In the genomic region with DNA sequence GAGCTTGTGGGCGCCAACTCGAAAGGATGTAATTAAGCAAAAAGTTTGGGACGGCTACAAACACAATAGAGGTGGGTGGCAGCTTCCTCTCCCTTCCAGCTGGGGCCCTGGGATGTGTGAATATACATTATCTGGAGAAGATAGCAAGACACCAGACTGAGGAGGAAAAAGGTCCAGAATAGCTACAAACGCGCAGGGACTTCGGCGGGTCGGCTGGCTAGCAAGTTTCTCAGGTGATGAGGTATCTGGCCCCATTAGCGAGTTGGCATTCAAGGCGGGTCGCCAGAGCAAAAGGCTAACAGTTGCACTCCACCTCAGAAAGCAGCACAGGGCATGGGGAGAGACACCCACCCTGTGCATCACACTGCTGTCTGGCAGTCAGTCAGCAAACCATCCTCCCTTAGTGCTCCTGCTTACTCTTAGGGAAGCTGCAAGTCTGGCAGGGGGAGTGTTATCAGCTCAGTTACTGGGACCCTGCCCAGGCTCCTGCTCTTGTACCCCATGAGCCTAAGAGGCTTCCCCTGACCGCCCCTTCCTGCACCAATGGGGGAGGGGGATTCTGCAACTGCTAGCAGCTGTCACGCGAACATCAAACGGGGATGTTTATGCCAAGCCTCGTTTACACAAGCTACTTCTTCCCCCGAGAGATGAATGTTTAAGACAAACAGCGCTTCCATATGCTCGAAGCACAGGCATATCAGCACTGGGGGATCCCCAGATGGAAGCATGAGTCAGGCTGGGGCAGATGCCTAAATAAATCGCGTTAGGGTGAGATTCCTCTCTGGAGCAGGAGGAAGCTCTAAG, we compare ENCODE assay signal across 12 mouse cellular contexts.
DNase-seq lines count a peak whose midpoint lies in the region; ATAC-seq and TF ChIP-seq lines count a peak whose summit lies in the region.
"Had no signal": no experiment of that assay in that cellular context is flagged by ENCODE, and none has a peak within 500 bp of the region (broad histone marks: within the 10 kb centered on the region; RNA-seq: fewer than 3 reads in every experiment).

No protein-coding gene starts in this region.

- peak; percentile 65 for DNase-seq in heart, adult 11 months
- DNase-seq in heart, embryonic 10.5 days (ENCODE audit: low spot score), result no peak
- peak; percentile 89 for DNase-seq in brain, embryonic 14.5 days (ENCODE audit: low read depth)
- DNase-seq in hindbrain, postnatal 0 days (ENCODE audit: low spot score), result peak; percentile 46
- no peak for DNase-seq in cerebellum, adult 11-12 months
- no peak for DNase-seq in urinary bladder, postnatal 4 days (ENCODE audit: low spot score in 2 of 2)
- DNase-seq in cerebellum, adult 9-11 months, result no peak
- DNase-seq: cerebellum, postnatal 25 days; kidney, adult 2 months had no signal

- peaks cover 20% of the 10 kb centered on the region for H3K4me1 ChIP-seq in heart, embryonic 10.5 days
- H3K4me1 ChIP-seq in hindbrain, postnatal 0 days (ENCODE audit: insufficient read depth, low read length), result 0 out of 2 replicates have a peak, but pooled peaks cover 7% of the 10 kb centered on the region
- H3K4me1 ChIP-seq in neural tube, embryonic 13.5 days (replicated peaks), result peaks cover 36% of the 10 kb centered on the region

- H3K9ac ChIP-seq in hindbrain, postnatal 0 days (replicated peaks; ENCODE audit: low read length), result no peak overlapping the region
- H3K9ac ChIP-seq in neural tube, embryonic 13.5 days, result no peak overlapping the region
- H3K9ac ChIP-seq: heart, embryonic 12.5 days; liver, embryonic 15.5 days had no signal

- H3K27me3 ChIP-seq in heart, embryonic 10.5 days (ENCODE audit: insufficient read depth, poor library complexity, severe bottlenecking), result 0 out of 2 replicates have a peak, but pooled peaks cover 4% of the 10 kb centered on the region
- no peaks in the 10 kb centered on the region for H3K27me3 ChIP-seq in hindbrain, postnatal 0 days (ENCODE audit: insufficient read depth, low read length)
- H3K27me3 ChIP-seq in neural tube, embryonic 13.5 days, result no peaks in the 10 kb centered on the region
- H3K27me3 ChIP-seq: liver, embryonic 15.5 days had no signal

- no peak overlapping the region for H3K4me2 ChIP-seq in hindbrain, postnatal 0 days (ENCODE audit: low read depth, low read length)
- no peak overlapping the region for H3K4me2 ChIP-seq in neural tube, embryonic 13.5 days
- H3K4me2 ChIP-seq: heart, embryonic 12.5 days; liver, embryonic 15.5 days had no signal

- 49% methylated on average over 21 of the region's 21 CpGs for WGBS in heart, embryonic 10.5 days
- 54% methylated on average over 21 of the region's 21 CpGs for WGBS in hindbrain, postnatal 0 days
- 53% methylated on average over 21 of the region's 21 CpGs for WGBS in neural tube, embryonic 13.5 days

- TF ChIP-seq POLR2A in brain, embryonic 14.5 days (IDR thresholded peaks at IDR 0.05; ENCODE audit: borderline replicate concordance, extremely low read depth, insufficient read depth, insufficient read length, poor library complexity, severe bottlenecking), result no peak

- no peak overlapping the region for H3K4me3 ChIP-seq in heart, embryonic 10.5 days
- H3K4me3 ChIP-seq in hindbrain, postnatal 0 days (ENCODE audit: low read length), result no peak overlapping the region
- no peak overlapping the region for H3K4me3 ChIP-seq in neural tube, embryonic 13.5 days
- H3K4me3 ChIP-seq: heart, embryonic 12.5 days; liver, embryonic 15.5 days had no signal

- H3K9me3 ChIP-seq in heart, embryonic 10.5 days, result no peaks in the 10 kb centered on the region
- H3K9me3 ChIP-seq in hindbrain, postnatal 0 days (ENCODE audit: low read length), result no peaks in the 10 kb centered on the region
- H3K9me3 ChIP-seq in neural tube, embryonic 13.5 days, result no peaks in the 10 kb centered on the region
- H3K9me3 ChIP-seq: heart, embryonic 12.5 days; liver, embryonic 15.5 days had no signal

- ATAC-seq in hindbrain, postnatal 0 days, result no peak
- peak; percentile 51; the same call in 1 of the 2 replicates for ATAC-seq in neural tube, embryonic 13.5 days (ENCODE audit: low read depth)

- no peaks in the 10 kb centered on the region for H3K36me3 ChIP-seq in heart, embryonic 10.5 days
- no peaks in the 10 kb centered on the region for H3K36me3 ChIP-seq in hindbrain, postnatal 0 days (ENCODE audit: insufficient read depth, low read length)
- H3K36me3 ChIP-seq in neural tube, embryonic 13.5 days, result peaks cover 8% of the 10 kb centered on the region; the same call in 1 of the 2 replicates
- H3K36me3 ChIP-seq: liver, embryonic 15.5 days had no signal

- no peak for TF ChIP-seq CTCF in brain, embryonic 14.5 days (IDR thresholded peaks at IDR 0.05; ENCODE audit: borderline replicate concordance, extremely low read depth, insufficient read depth, insufficient read length)
- no peak for TF ChIP-seq CTCF in hindbrain, postnatal 0 days (IDR thresholded peaks at IDR 0.05; ENCODE audit: low read depth)

- H3K27ac ChIP-seq in heart, embryonic 10.5 days, result no peak overlapping the region
- H3K27ac ChIP-seq in hindbrain, postnatal 0 days, result no peak overlapping the region
- peak overlapping the region; percentile 23 for H3K27ac ChIP-seq in neural tube, embryonic 13.5 days (replicated peaks)
- H3K27ac ChIP-seq: liver, embryonic 15.5 days had no signal

Comparison
In these comparisons a context has a peak if more than half of its experiments do, and no peak if none do; other contexts are left out.
1. DNase-seq: peak in heart, adult 11 months (single experiment), brain, embryonic 14.5 days (single experiment) and hindbrain, postnatal 0 days (single experiment); none in heart, embryonic 10.5 days (single experiment), cerebellum, adult 11-12 months (single experiment), urinary bladder, postnatal 4 days (0 of 2) and cerebellum, adult 9-11 months (single experiment).